In genomic region chr6:112562039-112562438, GRCm38 (mm10) we compare ENCODE assay signal across 14 mouse cellular contexts.
"Had no signal": no experiment of that assay in that cellular context is flagged by ENCODE, and none has a peak within 500 bp of the region (broad histone marks: within the 10 kb centered on the region; RNA-seq: fewer than 3 reads in every experiment).

No protein-coding gene starts in this region.

- DNase-seq: kidney, adult 8-10 months; kidney, postnatal 14 days; lung, postnatal 10 days; lung, postnatal 4 days; right cerebral cortex, postnatal 4 days; spleen, adult 18-20 months; thymus, adult 18-20 months; thymus, postnatal 14 days had no signal

- H3K27ac ChIP-seq: limb, embryonic 15.5 days; liver, embryonic 12.5 days; midbrain, embryonic 10.5 days; neural tube, embryonic 12.5 days had no signal

- H3K4me2 ChIP-seq: limb, embryonic 15.5 days; liver, embryonic 12.5 days; lung, embryonic 14.5 days; neural tube, embryonic 12.5 days had no signal

- H3K4me3 ChIP-seq: limb, embryonic 15.5 days; liver, embryonic 12.5 days; midbrain, embryonic 10.5 days; myocyte; neural tube, embryonic 12.5 days had no signal

- H3K9me3 ChIP-seq: limb, embryonic 15.5 days; liver, embryonic 12.5 days; midbrain, embryonic 10.5 days; neural tube, embryonic 12.5 days had no signal

- H3K9ac ChIP-seq: limb, embryonic 15.5 days; liver, embryonic 12.5 days; lung, embryonic 14.5 days; neural tube, embryonic 12.5 days had no signal

- H3K36me3 ChIP-seq: limb, embryonic 15.5 days; liver, embryonic 12.5 days; midbrain, embryonic 10.5 days; neural tube, embryonic 12.5 days had no signal

- H3K4me1 ChIP-seq: liver, embryonic 12.5 days; midbrain, embryonic 10.5 days; neural tube, embryonic 12.5 days had no signal

- ATAC-seq: liver, embryonic 12.5 days had no signal

- H3K27me3 ChIP-seq: limb, embryonic 15.5 days; liver, embryonic 12.5 days; neural tube, embryonic 12.5 days had no signal
